Mouse (Mus musculus) heart, postnatal 0 days (tissue): ENCODE measurements at regions not wholly inside any gene's neighbourhood (a gene's known extent, or its start where the extent isn't known, plus 50 kb on each side); places are given as distances from the start of the nearest gene placed in this dataset.

Source experiments
- ATAC-seq: fragments of 200-750 bp; cut with Nextera tagmentation; 2 replicates; pipeline ENCODE4 v1.8.0; 2017; ENCODE audit warnings: low read depth, moderate number of reproducible peaks, moderate library complexity; ENCODE audit not compliant: insufficient read depth
- DNase-seq: peaks from one replicate; pipeline ENCODE4 v3.0.0-alpha.2; 2016; ENCODE audit warnings: low spot score
- H3K27ac ChIP-seq: fragments of 300-500 bp; sonication (generic); 2 replicates; pipeline ENCODE4 v1.5.1; 2014; ENCODE audit warnings: low read depth, mild to moderate bottlenecking
- H3K27me3 ChIP-seq: fragments of 300-500 bp; sonication (generic); 2 replicates; pipeline ENCODE4 v1.6.1; 2014; ENCODE audit warnings: low read length, mixed read lengths; ENCODE audit not compliant: control insufficient read depth, insufficient read depth
- H3K36me3 ChIP-seq: fragments of 300-500 bp; sonication (generic); replicated peaks from 2 replicates; pipeline ENCODE4 v1.6.1; 2014; ENCODE audit warnings: low read length, mixed read lengths; ENCODE audit not compliant: control insufficient read depth, insufficient read depth
- H3K4me1 ChIP-seq: fragments of 300-500 bp; sonication (generic); 2 replicates; pipeline ENCODE4 v1.6.1; 2014; ENCODE audit warnings: antibody characterized with exemption; ENCODE audit not compliant: control insufficient read depth, insufficient read depth
- H3K4me2 ChIP-seq: fragments of 300-500 bp; sonication (generic); 2 replicates; pipeline ENCODE4 v1.6.1; 2014; ENCODE audit warnings: low read depth, mild to moderate bottlenecking, low read length, moderate library complexity
- H3K4me3 ChIP-seq: fragments of 300-500 bp; sonication (generic); 2 replicates; pipeline ENCODE4 v1.5.1; 2014; ENCODE audit warnings: low read depth, low read length
- H3K9ac ChIP-seq: fragments of 300-500 bp; sonication (generic); replicated peaks from 2 replicates; pipeline ENCODE4 v1.6.1; 2014; ENCODE audit warnings: low read depth, low read length, mixed read lengths
- H3K9me3 ChIP-seq: fragments of 300-500 bp; sonication (generic); replicated peaks from 2 replicates; pipeline ENCODE4 v1.6.1; 2016; ENCODE audit warnings: low read length; ENCODE audit not compliant: control insufficient read depth
- CTCF ChIP-seq: IDR thresholded peaks from 2 replicates; pipeline ENCODE4 v1.5.1; 2016; ENCODE audit warnings: antibody characterized with exemption, control low read depth, low read depth
- EP300 ChIP-seq: IDR thresholded peaks from 2 replicates; pipeline ENCODE4 v1.6.1; 2016; ENCODE audit warnings: antibody characterized with exemption, low read depth
- WGBS: fragments of 180-500 bp; shearing (Covaris S2); extraction: QIAGEN DNeasy Blood & Tissue Kit; methylation state at CpG from one replicate; pipeline ENCODE4 v1.1.7; 2014; 5-methylcytosine and 5-hydroxymethylcytosine counted together

DNA sequence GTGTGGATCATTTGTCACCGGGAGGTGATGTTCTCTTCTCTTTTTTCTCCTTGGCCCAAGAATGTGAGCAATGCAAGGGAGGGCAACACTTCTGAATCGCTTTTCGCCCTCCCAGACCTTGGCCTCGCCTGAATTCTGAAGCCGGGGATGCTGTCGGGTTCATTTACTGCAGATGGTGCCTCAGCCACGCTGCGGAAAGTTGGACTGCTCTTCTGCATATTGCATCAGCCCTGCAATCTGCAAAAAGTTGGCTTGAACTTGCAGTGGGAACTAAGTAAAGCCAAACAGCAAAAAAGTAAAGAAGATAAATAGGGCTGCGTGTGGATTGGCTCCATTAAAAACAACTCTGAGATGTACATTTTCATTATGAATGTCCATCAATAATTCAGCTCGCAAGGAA is 55.9 kb upstream of the Dok5 start:
- ATAC-seq (no peak), DNase-seq (no peak)
- H3K9ac ChIP-seq: no peak overlapping the region
- WGBS: 74% methylated on average over 10 of the region's 10 CpGs
- H3K4me3 ChIP-seq: no peak overlapping the region
- peaks cover 9% of the 10 kb centered on the region; the same call in 1 of the 2 replicates for H3K9me3 ChIP-seq
- H3K27ac ChIP-seq: no peak overlapping the region
- no peaks in the 10 kb centered on the region for H3K4me1 ChIP-seq
- no peak overlapping the region for H3K4me2 ChIP-seq
- no peaks in the 10 kb centered on the region for H3K27me3 ChIP-seq
- no peak for TF ChIP-seq CTCF
- TF ChIP-seq EP300: no peak
- H3K36me3 ChIP-seq: no peaks in the 10 kb centered on the region

DNA sequence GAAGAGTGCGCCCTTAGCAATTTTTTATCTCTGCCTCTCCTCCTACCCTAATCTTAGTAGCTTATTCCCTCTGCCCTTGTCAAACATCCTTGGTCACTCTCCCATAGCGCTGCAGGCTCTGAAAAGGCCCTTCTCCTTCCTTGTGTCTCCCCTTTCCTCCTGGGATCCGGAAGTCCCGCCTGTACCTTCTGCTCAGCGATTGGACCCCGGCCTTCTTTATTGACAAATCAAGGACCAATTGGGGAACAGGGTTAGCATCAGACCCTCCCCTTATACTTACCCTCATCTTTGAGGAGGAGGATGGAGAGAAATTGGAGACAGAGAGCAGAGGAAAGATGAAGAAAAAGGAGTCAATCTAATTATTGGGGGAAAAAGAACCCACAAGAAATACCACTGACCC is 57.9 kb upstream of the Dok5 start:
- 79% methylated on average over 6 of the region's 6 CpGs for WGBS
- H3K9me3 ChIP-seq: peaks cover 9% of the 10 kb centered on the region; the same call in 1 of the 2 replicates
- H3K4me1 ChIP-seq: no peaks in the 10 kb centered on the region
- H3K36me3 ChIP-seq: no peaks in the 10 kb centered on the region
- no peak overlapping the region for H3K4me2 ChIP-seq
- DNase-seq (no peak), ATAC-seq (no peak)
- TF ChIP-seq CTCF (no peak), EP300 (no peak)
- H3K27me3 ChIP-seq: no peaks in the 10 kb centered on the region
- no peak overlapping the region for H3K9ac ChIP-seq
- no peak overlapping the region for H3K27ac ChIP-seq
- H3K4me3 ChIP-seq: no peak overlapping the region

DNA sequence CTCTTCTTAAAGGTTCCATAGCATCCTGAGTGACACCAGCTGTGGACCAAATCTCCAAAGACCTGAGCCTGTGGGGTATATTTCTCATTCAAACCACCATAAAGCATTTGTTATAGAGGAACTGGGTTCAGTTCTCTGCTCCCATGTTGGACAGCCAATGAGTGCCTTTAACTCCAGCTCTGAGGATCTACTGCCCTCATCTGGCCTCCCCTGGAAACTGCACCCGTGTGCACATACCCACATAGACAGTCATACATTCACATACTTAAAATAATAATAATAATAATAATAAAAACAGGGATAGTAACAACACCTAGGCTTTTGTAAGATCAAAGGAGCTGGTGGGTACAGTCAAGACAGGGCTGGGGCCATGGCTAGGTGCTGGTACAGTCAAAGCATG is 58.8 kb upstream of the Dok5 start:
- Histone ChIP-seq H3K9me3 (peaks cover 9% of the 10 kb centered on the region; the same call in 1 of the 2 replicates), H3K36me3 (no peaks in the 10 kb centered on the region), H3K9ac (no peak overlapping the region), H3K4me1 (no peaks in the 10 kb centered on the region), H3K4me3 (no peak overlapping the region), H3K4me2 (no peak overlapping the region), H3K27me3 (no peaks in the 10 kb centered on the region), H3K27ac (no peak overlapping the region)
- DNase-seq (no peak), ATAC-seq (no peak)
- TF ChIP-seq EP300: no peak
- no peak for TF ChIP-seq CTCF
- WGBS: 71% methylated on average over 1 of the region's 1 CpGs

DNA sequence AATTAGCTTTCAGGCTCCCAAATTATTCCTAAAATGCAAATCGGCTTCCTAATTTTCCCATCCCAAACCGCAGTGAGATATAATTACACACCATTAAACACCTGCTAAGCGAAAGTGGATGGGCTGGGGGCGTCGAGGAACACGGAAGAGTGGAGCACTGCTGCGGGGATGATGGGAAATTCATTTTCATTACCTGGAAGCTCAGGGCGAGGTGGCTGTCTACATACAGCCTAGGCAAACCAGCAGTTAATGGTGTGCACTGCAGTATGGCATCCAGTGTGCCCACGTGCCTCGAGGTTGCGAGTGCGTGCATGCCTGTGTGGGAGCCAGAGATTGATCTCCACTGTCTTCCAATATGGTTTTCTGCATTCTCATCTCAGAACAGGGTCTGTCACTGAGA is 62.6 kb upstream of the Dok5 start:
- no peaks in the 10 kb centered on the region for H3K27me3 ChIP-seq
- no peak for DNase-seq
- H3K27ac ChIP-seq: no peak overlapping the region
- H3K36me3 ChIP-seq: no peaks in the 10 kb centered on the region
- H3K4me3 ChIP-seq: no peak overlapping the region
- ATAC-seq: no peak
- no peak overlapping the region for H3K4me2 ChIP-seq
- 87% methylated on average over 12 of the region's 12 CpGs for WGBS
- no peak for TF ChIP-seq CTCF
- no peak for TF ChIP-seq EP300
- H3K9ac ChIP-seq: no peak overlapping the region
- no peaks in the 10 kb centered on the region for H3K4me1 ChIP-seq
- no peaks in the 10 kb centered on the region for H3K9me3 ChIP-seq

DNA sequence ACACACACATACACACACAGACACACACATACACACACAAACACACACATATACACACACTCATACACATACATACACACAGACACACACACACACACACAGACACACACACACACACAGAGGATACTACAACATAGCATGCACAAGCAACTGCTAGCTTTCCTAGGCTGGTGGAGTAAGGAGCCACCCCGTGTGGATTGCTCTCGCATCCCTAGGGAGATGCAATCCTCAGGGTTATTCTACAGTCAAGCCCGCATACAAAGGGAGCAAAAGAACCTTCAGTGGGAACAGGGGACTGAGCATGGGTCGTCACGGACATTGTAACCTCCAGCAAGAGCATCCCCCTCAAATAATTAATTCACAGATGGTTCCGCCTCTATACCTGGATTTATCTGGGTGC is 63.1 kb upstream of the Dok5 start:
- no peaks in the 10 kb centered on the region for H3K36me3 ChIP-seq
- ATAC-seq: no peak
- TF ChIP-seq EP300 (no peak), CTCF (no peak)
- H3K27me3 ChIP-seq: no peaks in the 10 kb centered on the region
- H3K9ac ChIP-seq: no peak overlapping the region
- DNase-seq: no peak
- no peak overlapping the region for H3K4me2 ChIP-seq
- no peak overlapping the region for H3K27ac ChIP-seq
- no peak overlapping the region for H3K4me3 ChIP-seq
- no peaks in the 10 kb centered on the region for H3K4me1 ChIP-seq
- H3K9me3 ChIP-seq: no peaks in the 10 kb centered on the region
- 82% methylated on average over 6 of the region's 6 CpGs for WGBS
